Mouse (Mus musculus): ENCODE measurements at regions not wholly inside any gene's neighbourhood (a gene's known extent, or its start where the extent isn't known, plus 50 kb on each side); places are given as distances from the start of the nearest gene placed in this dataset.

DNA sequence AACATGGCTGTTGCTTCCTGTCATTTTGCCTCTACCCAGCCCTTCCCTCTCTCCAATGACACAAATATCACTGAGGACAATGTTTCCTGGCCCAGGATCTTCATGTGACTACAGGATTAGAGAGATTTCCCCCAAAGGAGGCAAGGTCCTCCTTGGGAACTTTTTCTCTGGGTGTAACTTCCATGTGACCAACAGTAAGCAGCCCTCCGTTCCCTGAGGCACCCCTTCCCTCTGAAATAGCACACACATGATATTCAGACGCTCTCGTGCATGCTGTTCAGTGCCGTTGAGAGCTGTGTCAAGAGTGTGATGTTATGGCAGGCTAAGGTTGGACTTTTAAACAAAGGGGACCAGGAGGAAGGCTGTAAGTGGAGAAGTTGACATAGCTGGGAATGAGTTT is 169.2 kb upstream of the Otx2 start:
- WGBS, result 65% methylated on average over 4 of the region's 4 CpGs
- ATAC-seq (ENCODE audit: insufficient number of reproducible peaks, low FRiP score, low TSS enrichment, low read depth), result no peak
- H3K4me1 ChIP-seq, result no peaks in the 10 kb centered on the region

DNA sequence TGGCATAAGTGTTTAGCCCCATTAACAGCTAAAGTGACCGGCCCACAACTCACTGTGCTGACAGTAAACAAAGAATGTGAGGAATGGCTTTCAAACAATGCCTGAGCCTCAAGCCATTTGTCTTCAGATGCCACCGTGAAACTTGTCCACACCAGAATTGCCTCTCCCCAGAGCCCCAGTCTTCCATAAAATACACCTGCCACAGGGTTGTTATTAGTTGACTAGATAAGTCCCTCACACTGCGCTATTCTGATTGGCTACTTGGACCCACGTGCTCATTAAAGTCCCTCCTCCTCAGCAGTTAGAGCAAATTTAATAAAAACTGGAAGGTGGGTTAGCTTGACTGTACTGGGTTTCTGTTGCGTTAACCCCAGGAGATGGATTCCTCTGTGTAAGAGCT is 167.7 kb upstream of the Otx2 start:
- Histone ChIP-seq H3K27ac (replicated peaks) (no peak overlapping the region), H3K27me3 (no peaks in the 10 kb centered on the region), H3K4me2 (replicated peaks) (no peak overlapping the region), H3K9me3 (replicated peaks) (no peaks in the 10 kb centered on the region), H3K4me3 (replicated peaks) (no peak overlapping the region), H3K36me3 (no peaks in the 10 kb centered on the region), H3K4me1 (0 out of 2 replicates have a peak, but pooled peaks cover 3% of the 10 kb centered on the region), H3K9ac (no peak overlapping the region)
- 53% methylated on average over 5 of the region's 5 CpGs for WGBS
- ATAC-seq (ENCODE audit: insufficient number of reproducible peaks, low FRiP score, low TSS enrichment, low read depth), result no peak

More for the DNA sequence above, 169.2 kb upstream of the Otx2 start:
- H3K27ac ChIP-seq (replicated peaks), result no peak overlapping the region
- no peaks in the 10 kb centered on the region for H3K36me3 ChIP-seq
- no peak overlapping the region for H3K9ac ChIP-seq
- H3K27me3 ChIP-seq, result no peaks in the 10 kb centered on the region
- no peak overlapping the region for H3K4me2 ChIP-seq (replicated peaks)
- no peak overlapping the region for H3K4me3 ChIP-seq (replicated peaks)
- H3K9me3 ChIP-seq (replicated peaks), result no peaks in the 10 kb centered on the region

GRCm38 (mm10) chr14:48837181-48837580 is 163.6 kb upstream of the Otx2 start:
- 17% methylated on average over 6 of the region's 6 CpGs for WGBS
- ATAC-seq (ENCODE audit: insufficient number of reproducible peaks, low FRiP score, low TSS enrichment, low read depth), result no peak

GRCm38 (mm10) chr14:48836071-48836470 is 162.5 kb upstream of the Otx2 start:
- Histone ChIP-seq H3K9ac (no peak overlapping the region), H3K36me3 (no peaks in the 10 kb centered on the region), H3K4me3 (replicated peaks) (no peak overlapping the region), H3K27me3 (no peaks in the 10 kb centered on the region), H3K27ac (replicated peaks) (no peak overlapping the region), H3K9me3 (replicated peaks) (no peaks in the 10 kb centered on the region), H3K4me2 (replicated peaks) (no peak overlapping the region), H3K4me1 (0 out of 2 replicates have a peak, but pooled peaks cover 3% of the 10 kb centered on the region)
- WGBS, result 24% methylated on average over 2 of the region's 2 CpGs
- no peak for ATAC-seq (ENCODE audit: insufficient number of reproducible peaks, low FRiP score, low TSS enrichment, low read depth)

More at GRCm38 (mm10) chr14:48837181-48837580, 163.6 kb upstream of the Otx2 start:
- Histone ChIP-seq H3K36me3 (no peaks in the 10 kb centered on the region), H3K4me1 (0 out of 2 replicates have a peak, but pooled peaks cover 3% of the 10 kb centered on the region), H3K9me3 (replicated peaks) (no peaks in the 10 kb centered on the region), H3K27me3 (no peaks in the 10 kb centered on the region), H3K4me2 (replicated peaks) (no peak overlapping the region), H3K4me3 (replicated peaks) (no peak overlapping the region), H3K9ac (no peak overlapping the region), H3K27ac (replicated peaks) (no peak overlapping the region)

GRCm38 (mm10) chr14:48834416-48834815 is 160.8 kb upstream of the Otx2 start:
- Histone ChIP-seq H3K4me1 (0 out of 2 replicates have a peak, but pooled peaks cover 3% of the 10 kb centered on the region), H3K4me2 (replicated peaks) (no peak overlapping the region), H3K27ac (replicated peaks) (no peak overlapping the region), H3K36me3 (no peaks in the 10 kb centered on the region), H3K9me3 (replicated peaks) (no peaks in the 10 kb centered on the region), H3K27me3 (no peaks in the 10 kb centered on the region), H3K9ac (no peak overlapping the region), H3K4me3 (replicated peaks) (no peak overlapping the region)
- no peak for ATAC-seq (ENCODE audit: insufficient number of reproducible peaks, low FRiP score, low TSS enrichment, low read depth)
- 93% methylated on average over 2 of the region's 2 CpGs for WGBS

DNA sequence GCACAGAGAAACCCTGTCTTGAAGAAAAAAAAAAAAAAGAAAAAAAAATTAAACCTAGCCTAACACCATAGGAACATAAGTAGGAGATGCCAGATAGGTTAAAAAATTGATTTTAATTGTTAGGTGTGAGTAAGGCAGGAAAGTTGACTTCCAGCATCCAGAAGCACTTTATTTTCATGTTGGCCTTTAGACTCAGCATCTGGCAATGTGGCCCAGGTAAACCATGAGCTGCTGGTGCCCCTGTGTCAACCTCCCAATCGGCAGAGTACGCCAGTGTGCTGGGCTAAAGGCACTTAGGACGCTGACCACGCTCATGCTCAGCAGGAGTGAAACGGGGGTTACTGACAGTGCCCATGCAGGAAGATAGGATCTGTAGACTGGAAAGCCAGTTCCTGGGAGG is 152.8 kb upstream of the Otx2 start:
- WGBS, result 69% methylated on average over 5 of the region's 5 CpGs
- no peak for ATAC-seq (ENCODE audit: insufficient number of reproducible peaks, low FRiP score, low TSS enrichment, low read depth)

GRCm38 (mm10) chr14:48824375-48824774 is 150.8 kb upstream of the Otx2 start:
- 64% methylated on average over 3 of the region's 3 CpGs for WGBS
- no peak for ATAC-seq (ENCODE audit: insufficient number of reproducible peaks, low FRiP score, low TSS enrichment, low read depth)
- H3K27ac ChIP-seq (replicated peaks), result no peak overlapping the region

More for the DNA sequence above, 152.8 kb upstream of the Otx2 start:
- Histone ChIP-seq H3K36me3 (no peaks in the 10 kb centered on the region), H3K9me3 (replicated peaks) (no peaks in the 10 kb centered on the region), H3K4me2 (replicated peaks) (no peak overlapping the region), H3K9ac (no peak overlapping the region), H3K4me3 (replicated peaks) (no peak overlapping the region), H3K4me1 (no peaks in the 10 kb centered on the region), H3K27me3 (no peaks in the 10 kb centered on the region), H3K27ac (replicated peaks) (no peak overlapping the region)

GRCm38 (mm10) chr14:48815941-48816340 is 142.3 kb upstream of the Otx2 start:
- Histone ChIP-seq H3K4me1 (no peaks in the 10 kb centered on the region), H3K4me3 (replicated peaks) (no peak overlapping the region), H3K27ac (replicated peaks) (no peak overlapping the region), H3K9me3 (replicated peaks) (no peaks in the 10 kb centered on the region), H3K36me3 (no peaks in the 10 kb centered on the region), H3K9ac (no peak overlapping the region), H3K27me3 (no peaks in the 10 kb centered on the region), H3K4me2 (replicated peaks) (no peak overlapping the region)
- 82% methylated on average over 3 of the region's 3 CpGs for WGBS
- ATAC-seq (ENCODE audit: insufficient number of reproducible peaks, low FRiP score, low TSS enrichment, low read depth), result no peak

More at GRCm38 (mm10) chr14:48824375-48824774, 150.8 kb upstream of the Otx2 start:
- Histone ChIP-seq H3K9ac (no peak overlapping the region), H3K4me1 (no peaks in the 10 kb centered on the region), H3K36me3 (no peaks in the 10 kb centered on the region), H3K4me3 (replicated peaks) (no peak overlapping the region), H3K9me3 (replicated peaks) (no peaks in the 10 kb centered on the region), H3K27me3 (no peaks in the 10 kb centered on the region), H3K4me2 (replicated peaks) (no peak overlapping the region)

DNA sequence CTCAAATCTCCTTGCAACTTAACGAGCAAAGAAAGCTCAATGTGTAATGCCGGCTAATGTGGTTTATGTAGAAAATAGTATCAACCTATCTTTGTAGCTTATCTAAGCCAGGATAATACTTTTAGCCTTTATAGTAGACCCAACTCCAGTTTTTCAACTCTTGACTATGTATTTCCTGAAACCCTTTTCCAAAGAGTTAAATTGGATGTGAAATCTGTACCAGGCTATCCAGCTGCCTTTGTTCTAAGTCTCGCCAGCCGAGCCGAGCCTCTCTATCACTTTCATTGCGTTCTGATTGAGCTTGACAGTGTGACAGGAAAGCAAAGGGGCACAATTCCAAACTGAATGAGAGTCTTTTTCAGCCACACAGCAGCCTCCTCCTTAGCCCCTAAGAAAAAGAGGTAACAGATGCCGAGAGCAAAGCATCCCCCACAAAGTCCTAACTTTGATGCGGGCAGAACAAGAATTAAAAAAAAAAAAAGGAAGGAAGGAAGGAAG is 141.7 kb upstream of the Otx2 start:
- Histone ChIP-seq H3K9ac (no peak overlapping the region), H3K27ac (replicated peaks) (no peak overlapping the region), H3K4me2 (replicated peaks) (no peak overlapping the region), H3K36me3 (no peaks in the 10 kb centered on the region), H3K27me3 (no peaks in the 10 kb centered on the region), H3K4me3 (replicated peaks) (no peak overlapping the region), H3K4me1 (no peaks in the 10 kb centered on the region), H3K9me3 (replicated peaks) (no peaks in the 10 kb centered on the region)
- WGBS, result 30% methylated on average over 8 of the region's 8 CpGs
- ATAC-seq (ENCODE audit: insufficient number of reproducible peaks, low FRiP score, low TSS enrichment, low read depth), result no peak

- WGBS, result 74% methylated on average over 11 of the region's 11 CpGs
- no peak overlapping the region for H3K9ac ChIP-seq
- no peak overlapping the region for H3K4me3 ChIP-seq (replicated peaks)
- no peaks in the 10 kb centered on the region for H3K4me1 ChIP-seq
- H3K36me3 ChIP-seq, result no peaks in the 10 kb centered on the region
- H3K27me3 ChIP-seq, result no peaks in the 10 kb centered on the region
- no peak overlapping the region for H3K27ac ChIP-seq (replicated peaks)
- H3K4me2 ChIP-seq (replicated peaks), result no peak overlapping the region
- no peak for ATAC-seq (ENCODE audit: insufficient number of reproducible peaks, low FRiP score, low TSS enrichment, low read depth)
- H3K9me3 ChIP-seq (replicated peaks), result no peaks in the 10 kb centered on the region
These were observed 139.3 kb upstream of the Otx2 start for GRCm38 (mm10) chr14:48812741-48813495.

DNA sequence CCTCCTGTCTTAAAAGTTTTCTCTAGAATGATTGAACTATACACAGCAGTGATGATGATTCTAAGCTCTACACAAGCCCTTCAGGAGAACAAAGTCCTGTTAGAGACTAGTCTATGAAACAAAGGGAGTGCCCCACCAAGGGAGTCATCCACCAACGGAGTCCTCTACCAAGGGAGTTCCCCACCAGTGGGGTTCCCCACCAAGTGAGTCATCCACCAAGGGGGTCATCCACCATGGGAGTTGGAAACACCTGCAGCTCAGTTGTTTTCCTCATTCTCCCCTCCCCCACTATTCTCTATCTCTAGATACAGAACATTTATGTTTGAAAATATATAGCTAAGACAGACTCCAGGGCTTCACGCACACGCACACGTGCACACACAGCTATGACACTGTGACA is 130.5 kb upstream of the Otx2 start:
- no peaks in the 10 kb centered on the region for H3K9me3 ChIP-seq (replicated peaks)
- WGBS, result 92% methylated on average over 4 of the region's 4 CpGs
- no peak overlapping the region for H3K27ac ChIP-seq (replicated peaks)
- H3K27me3 ChIP-seq, result no peaks in the 10 kb centered on the region
- no peak overlapping the region for H3K9ac ChIP-seq
- no peak for ATAC-seq (ENCODE audit: insufficient number of reproducible peaks, low FRiP score, low TSS enrichment, low read depth)
- H3K36me3 ChIP-seq, result no peaks in the 10 kb centered on the region
- no peaks in the 10 kb centered on the region for H3K4me1 ChIP-seq
- no peak overlapping the region for H3K4me3 ChIP-seq (replicated peaks)
- H3K4me2 ChIP-seq (replicated peaks), result no peak overlapping the region

GRCm38 (mm10) chr14:48801283-48801682 is 127.7 kb upstream of the Otx2 start:
- ATAC-seq (ENCODE audit: insufficient number of reproducible peaks, low FRiP score, low TSS enrichment, low read depth), result no peak
- H3K4me1 ChIP-seq, result no peaks in the 10 kb centered on the region
- H3K4me2 ChIP-seq (replicated peaks), result no peak overlapping the region
- H3K9ac ChIP-seq, result no peak overlapping the region
- H3K36me3 ChIP-seq, result no peaks in the 10 kb centered on the region
- H3K4me3 ChIP-seq (replicated peaks), result no peak overlapping the region
- H3K9me3 ChIP-seq (replicated peaks), result no peaks in the 10 kb centered on the region
- no peak overlapping the region for H3K27ac ChIP-seq (replicated peaks)
- no peaks in the 10 kb centered on the region for H3K27me3 ChIP-seq
- WGBS, result 40% methylated on average over 14 of the region's 14 CpGs
